Mouse (Mus musculus) limb, embryonic 14.5 days (tissue): ENCODE data around the gene Tbx2. TPM values are rescaled to one million over a fixed set of nuclear protein-coding genes. Genes with fewer than 3 reads are reported as not detected.

Experiments used
- ATAC-seq: fragments of 200-750 bp; cut with Nextera tagmentation; 2 replicates; pipeline ENCODE4 v1.8.0; 2017; ENCODE audit warnings: low read depth, moderate number of reproducible peaks, moderate TSS enrichment; ENCODE audit not compliant: low FRiP score
- DNase-seq: peaks from one replicate; pipeline ENCODE4 v3.0.0-alpha.2; 2015; ENCODE audit warnings: low spot score
- H3K27ac ChIP-seq: fragments of 300-500 bp; sonication (generic); replicated peaks from 2 replicates; pipeline ENCODE4 v1.5.1; 2014; ENCODE audit warnings: low read depth, mild to moderate bottlenecking, low read length, moderate library complexity, mixed read lengths
- H3K27me3 ChIP-seq: fragments of 300-500 bp; sonication (generic); 2 replicates; pipeline ENCODE4 v1.6.1; 2014; ENCODE audit warnings: low read length, mixed read lengths; ENCODE audit not compliant: control insufficient read depth, insufficient read depth
- H3K36me3 ChIP-seq: fragments of 300-500 bp; sonication (generic); 2 replicates; pipeline ENCODE4 v1.6.1; 2014; ENCODE audit warnings: mild to moderate bottlenecking, low read length, moderate library complexity, mixed read lengths; ENCODE audit not compliant: control insufficient read depth, insufficient read depth
- H3K4me1 ChIP-seq: fragments of 300-500 bp; sonication (generic); 2 replicates; pipeline ENCODE4 v1.6.1; 2014; ENCODE audit warnings: antibody characterized with exemption, low read length, mixed read lengths; ENCODE audit not compliant: control insufficient read depth, insufficient read depth
- H3K4me2 ChIP-seq: fragments of 300-500 bp; sonication (generic); replicated peaks from 2 replicates; pipeline ENCODE4 v1.6.1; 2014; ENCODE audit warnings: low read depth, mild to moderate bottlenecking, low read length, moderate library complexity; ENCODE audit not compliant: severe bottlenecking
- H3K4me3 ChIP-seq: fragments of 300-500 bp; sonication (generic); replicated peaks from 2 replicates; pipeline ENCODE4 v1.5.1; 2014; ENCODE audit warnings: low read length
- H3K9ac ChIP-seq: fragments of 300-500 bp; sonication (generic); 2 replicates; pipeline ENCODE4 v1.6.1; 2014; ENCODE audit warnings: mild to moderate bottlenecking, low read depth, low read length, moderate library complexity; ENCODE audit not compliant: severe bottlenecking
- H3K9me3 ChIP-seq: fragments of 300-500 bp; sonication (generic); 2 replicates; pipeline ENCODE4 v1.6.1; 2016; ENCODE audit warnings: low read length; ENCODE audit not compliant: control insufficient read depth
- POLR2A ChIP-seq: fragments of 200-500 bp; IDR thresholded peaks from 2 replicates; pipeline ENCODE4 v1.8.0; 2012; ENCODE audit warnings: inconsistent platforms, mild to moderate bottlenecking, moderate library complexity, borderline replicate concordance; ENCODE audit not compliant: insufficient read depth, insufficient read length; ENCODE audit errors: extremely low read depth
- WGBS: fragments of 180-500 bp; shearing (Covaris S2); extraction: QIAGEN DNeasy Blood & Tissue Kit; methylation state at CpG from one replicate; pipeline ENCODE4 v1.1.7; 2014; 5-methylcytosine and 5-hydroxymethylcytosine counted together
- polyA plus RNA-seq, 2 experiments: library from polyadenylated mRNA; depleted of rRNA in 1 of 2; stranded (reverse) in 1 of 2; unstranded in 1 of 2; fragments of >200 nt; fragmentation: Nextera tagmentation in 1 of 2; extraction: Ambion mirVana in 1 of 2; gene quantifications; 2 replicates each; pipeline versions ENCODE4 v1.2.1 to v1.2.3; 2012 to 2014

The Tbx2 gene
- polyA plus RNA-seq, 2 experiments: 6.5 to 31.7 TPM

DNA sequence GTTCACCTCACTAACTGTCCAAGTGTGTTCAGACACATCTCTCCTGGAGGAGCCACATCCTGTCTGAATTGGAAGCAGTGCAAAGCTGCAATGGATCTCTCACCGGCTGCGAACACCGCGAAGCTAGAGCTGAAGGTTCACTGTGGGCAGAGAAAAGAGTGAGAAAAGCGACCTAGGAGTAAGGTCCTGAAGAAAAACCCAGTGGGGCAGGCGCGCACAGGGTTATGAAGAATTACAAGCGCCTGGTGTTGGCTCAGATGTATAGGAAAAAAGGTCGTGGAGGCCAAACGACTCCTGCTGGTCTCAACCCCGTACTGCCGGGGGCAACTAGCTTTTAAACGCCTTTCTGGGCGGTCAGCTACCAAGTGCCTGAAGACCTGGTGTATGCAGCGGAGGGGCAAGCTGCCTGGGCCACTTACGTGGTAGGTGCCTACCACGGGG, 1.4 kb upstream of the Tbx2 start:
- no peak for DNase-seq
- no peak overlapping the region for H3K9ac ChIP-seq
- H3K36me3 ChIP-seq: peaks cover 3% of the 10 kb centered on the region; the same call in 1 of the 2 replicates
- no peak overlapping the region for H3K27ac ChIP-seq
- H3K4me1 ChIP-seq: peaks cover 22% of the 10 kb centered on the region
- H3K9me3 ChIP-seq: no peaks in the 10 kb centered on the region
- peaks cover 72% of the 10 kb centered on the region for H3K27me3 ChIP-seq
- H3K4me3 ChIP-seq: peak overlapping the region; percentile 50
- ATAC-seq: no peak
- TF ChIP-seq POLR2A: no peak
- peak overlapping the region; percentile 89 for H3K4me2 ChIP-seq
- 4% methylated on average over 17 of the region's 17 CpGs for WGBS

DNA sequence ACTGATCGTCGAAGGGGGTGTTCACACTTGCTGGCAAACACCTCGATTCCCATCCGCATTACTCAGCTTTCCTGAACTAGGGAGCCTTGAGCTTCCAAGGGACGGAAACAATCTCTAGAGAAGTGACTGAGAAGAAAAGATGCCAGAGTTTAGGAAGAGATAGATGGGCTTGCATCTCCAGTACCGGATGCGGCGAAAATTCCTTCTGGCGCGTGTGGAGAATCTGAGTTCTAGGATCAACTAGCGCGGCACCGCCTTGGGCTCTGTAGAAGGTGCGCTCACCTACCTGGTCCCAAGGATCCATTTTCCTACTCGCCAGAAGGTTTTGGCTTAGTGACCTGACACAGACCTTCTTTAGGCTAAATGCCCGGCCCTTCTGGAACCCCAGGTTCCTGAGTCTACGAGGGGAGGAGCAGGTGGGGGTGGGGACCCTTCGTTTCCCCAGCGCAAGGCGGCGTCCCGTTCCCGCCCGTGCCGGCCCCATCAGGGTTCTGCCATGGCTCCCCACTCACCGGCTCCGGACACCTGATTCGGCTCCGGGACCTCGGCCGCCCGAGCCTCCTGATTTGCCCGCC, 608 bp upstream of the Tbx2 start:
- TF ChIP-seq POLR2A: no peak
- H3K27me3 ChIP-seq: peaks cover 77% of the 10 kb centered on the region
- no peaks in the 10 kb centered on the region for H3K9me3 ChIP-seq
- peak overlapping the region; percentile 85 for H3K9ac ChIP-seq
- DNase-seq (no peak), ATAC-seq (no peak)
- peak overlapping the region; percentile 50 for H3K4me3 ChIP-seq
- peaks cover 22% of the 10 kb centered on the region for H3K4me1 ChIP-seq
- H3K36me3 ChIP-seq: peaks cover 7% of the 10 kb centered on the region
- peak overlapping the region; percentile 89 for H3K4me2 ChIP-seq
- H3K27ac ChIP-seq: 0 out of 2 replicates have a peak overlapping the region, but pooled peaks have one; percentile 13
- 1% methylated on average over 33 of the region's 33 CpGs for WGBS

- ATAC-seq (peak; percentile 6; the same call in 1 of the 2 replicates), DNase-seq (no peak)
- Histone ChIP-seq H3K27ac (peak overlapping the region; percentile 77), H3K4me1 (peaks cover 33% of the 10 kb centered on the region), H3K9ac (peak overlapping the region; percentile 85), H3K27me3 (peaks cover 73% of the 10 kb centered on the region), H3K4me2 (peak overlapping the region; percentile 89), H3K4me3 (peak overlapping the region; percentile 50), H3K36me3 (peaks cover 19% of the 10 kb centered on the region), H3K9me3 (no peaks in the 10 kb centered on the region)
- 0% methylated on average over 32 of the region's 54 CpGs for WGBS
- TF ChIP-seq POLR2A: no peak
Observed at GRCm38 (mm10) chr11:85833081-85833521, 750 bp downstream of the Tbx2 start.

GRCm38 (mm10) chr11:85833761-85834385, 1.5 kb downstream of the Tbx2 start:
- DNase-seq: no peak
- Histone ChIP-seq H3K27ac (peak overlapping the region; percentile 77), H3K9ac (peak overlapping the region; percentile 85), H3K36me3 (peaks cover 22% of the 10 kb centered on the region), H3K9me3 (no peaks in the 10 kb centered on the region), H3K27me3 (peaks cover 74% of the 10 kb centered on the region), H3K4me1 (peaks cover 35% of the 10 kb centered on the region), H3K4me3 (peak overlapping the region; percentile 50), H3K4me2 (peak overlapping the region; percentile 89)
- no peak for TF ChIP-seq POLR2A
- no peak for ATAC-seq
- 7% methylated on average over 11 of the region's 11 CpGs for WGBS

GRCm38 (mm10) chr11:85834386-85834931, 2.1 kb downstream of the Tbx2 start:
- H3K27ac ChIP-seq: peak overlapping the region; percentile 77
- no peaks in the 10 kb centered on the region for H3K9me3 ChIP-seq
- no peak for TF ChIP-seq POLR2A
- peak overlapping the region; percentile 50 for H3K4me3 ChIP-seq
- peaks cover 31% of the 10 kb centered on the region for H3K4me1 ChIP-seq
- DNase-seq: no peak
- WGBS: 12% methylated on average over 17 of the region's 17 CpGs
- no peak for ATAC-seq
- peaks cover 22% of the 10 kb centered on the region for H3K36me3 ChIP-seq
- H3K27me3 ChIP-seq: peaks cover 72% of the 10 kb centered on the region
- H3K9ac ChIP-seq: peak overlapping the region; percentile 85
- peak overlapping the region; percentile 89 for H3K4me2 ChIP-seq
